Mouse (Mus musculus) myocyte (in vitro differentiated cells): ENCODE data around the gene Myo16. TPM values are rescaled to one million over a fixed set of nuclear protein-coding genes. Genes with fewer than 3 reads are reported as not detected.

ENCODE experiments used
- H3K27me3 ChIP-seq: one replicate; pipeline ENCODE4 v1.6.1; 2011; ENCODE audit not compliant: control insufficient read depth, insufficient read depth, insufficient read length
- H3K36me3 ChIP-seq: one replicate; pipeline ENCODE4 v1.6.1; 2011; ENCODE audit not compliant: control insufficient read depth, insufficient read depth
- H3K4me2 ChIP-seq: one replicate; pipeline ENCODE4 v1.6.1; 2011; ENCODE audit warnings: low read depth, control low read depth
- H3K4me3 ChIP-seq: one replicate; pipeline ENCODE4 v1.5.1; 2011; ENCODE audit warnings: mild to moderate bottlenecking, control low read depth, moderate library complexity
- H3K79me2 ChIP-seq: one replicate; pipeline ENCODE4 v1.6.1; 2011; ENCODE audit not compliant: control insufficient read depth, insufficient read depth
- H3ac ChIP-seq: one replicate; pipeline ENCODE4 v1.6.1; 2011; ENCODE audit not compliant: control insufficient read depth, insufficient read length
- CEBPB ChIP-seq: IDR thresholded peaks from 2 replicates; pipeline ENCODE4 v1.6.1; 2011; ENCODE audit warnings: mild to moderate bottlenecking, moderate library complexity; ENCODE audit not compliant: poor library complexity, insufficient read depth, severe bottlenecking
- E2F4 ChIP-seq: IDR thresholded peaks from one replicate; pipeline ENCODE4 v1.6.1; 2011; ENCODE audit warnings: mild to moderate bottlenecking, control low read depth, moderate library complexity; ENCODE audit not compliant: insufficient read depth
- MAX ChIP-seq: IDR thresholded peaks from one replicate; pipeline ENCODE4 v1.6.1; 2011; ENCODE audit warnings: low read depth, mild to moderate bottlenecking, control low read depth
- MYOD1 ChIP-seq, 3 experiments: IDR thresholded peaks; one replicate each; pipeline ENCODE4 v1.6.1; 2011; ENCODE audit warnings: control low read depth in 2 of 3, low read depth in 2 of 3, mild to moderate bottlenecking in 2 of 3, moderate library complexity in 1 of 3; ENCODE audit not compliant: insufficient read length in 2 of 3, control insufficient read depth in 1 of 3
- MYOG ChIP-seq, 3 experiments: IDR thresholded peaks; one replicate each; pipeline ENCODE4 v1.6.1; 2011; ENCODE audit warnings: control low read depth in 2 of 3, low read depth in 2 of 3, mild to moderate bottlenecking in 2 of 3; ENCODE audit not compliant: insufficient read length in 2 of 3, control insufficient read depth in 1 of 3, insufficient read depth in 1 of 3
- POLR2A ChIP-seq: IDR thresholded peaks from one replicate; pipeline ENCODE4 v1.6.1; 2011; ENCODE audit warnings: low read depth, mild to moderate bottlenecking, control low read depth, moderate library complexity; ENCODE audit not compliant: insufficient read length
- POLR2AphosphoS2 ChIP-seq: IDR thresholded peaks from one replicate; pipeline ENCODE4 v1.6.1; 2011; ENCODE audit warnings: low read depth, control low read depth; ENCODE audit not compliant: insufficient read length
- SRF ChIP-seq: IDR thresholded peaks from one replicate; pipeline ENCODE4 v1.6.1; 2011; ENCODE audit warnings: low read depth; ENCODE audit not compliant: control insufficient read depth, insufficient read length
- TCF12 ChIP-seq: IDR thresholded peaks from one replicate; pipeline ENCODE4 v1.6.1; 2011; ENCODE audit warnings: mild to moderate bottlenecking, control low read depth; ENCODE audit not compliant: poor library complexity, insufficient read depth, severe bottlenecking
- TCF3 ChIP-seq: IDR thresholded peaks from one replicate; pipeline ENCODE4 v1.6.1; 2011; ENCODE audit warnings: low read depth, control low read depth; ENCODE audit not compliant: insufficient read length
- USF1 ChIP-seq: IDR thresholded peaks from one replicate; pipeline ENCODE4 v1.6.1; 2011; ENCODE audit warnings: low read depth, mild to moderate bottlenecking, control low read depth, moderate library complexity
- polyA plus RNA-seq: library from polyadenylated mRNA; unstranded; fragments of >200 nt; fragmentation: generic; extraction: Trizol; gene quantifications from one replicate; pipeline ENCODE4 v1.2.1, GENCODE M21; 2012; ENCODE audit warnings: missing spikeins

The Myo16 gene
- polyA plus RNA-seq, 1 experiment, result 0.01 TPM

DNA sequence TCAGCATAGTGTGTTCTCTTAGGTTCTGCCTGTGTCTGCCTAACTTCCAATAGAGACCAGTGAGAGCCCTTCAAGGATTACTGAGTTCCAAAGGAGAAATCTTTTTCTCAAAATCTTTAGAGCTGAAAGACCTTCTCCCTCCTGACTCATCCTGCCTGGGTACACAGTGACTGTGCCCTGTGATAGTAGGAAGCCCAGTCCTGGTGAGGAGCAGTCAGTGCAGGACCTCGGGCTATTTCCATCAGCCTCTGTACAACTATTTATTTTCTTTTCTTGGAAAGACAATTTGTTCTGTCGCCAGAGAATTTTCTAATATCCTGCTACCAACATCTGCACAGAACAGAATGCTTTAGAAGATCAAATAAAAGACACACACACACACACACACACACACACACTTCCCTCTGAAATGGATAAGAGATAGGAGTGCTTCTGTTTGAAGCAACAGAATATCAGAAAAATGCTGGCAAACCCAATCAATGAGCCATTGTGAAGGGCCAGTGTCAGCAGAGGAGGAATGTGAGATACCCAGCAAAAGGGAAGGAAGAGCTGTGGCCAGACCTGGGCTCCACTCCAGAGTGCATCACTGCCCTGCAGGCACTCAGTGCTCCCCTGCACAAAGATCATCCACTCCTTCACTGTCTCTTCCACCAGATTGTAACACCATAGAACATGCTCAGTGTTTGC is 518.3 kb downstream of the Myo16 start:
- Histone ChIP-seq H3K4me2 (no peak overlapping the region), H3K27me3 (no peaks in the 10 kb centered on the region)

GRCm38 (mm10) chr8:10677840-10678410 is 524.2 kb downstream of the Myo16 start:
- Histone ChIP-seq H3K36me3 (no peaks in the 10 kb centered on the region), H3K4me3 (no peak overlapping the region), H3K79me2 (no peaks in the 10 kb centered on the region), H3K4me2 (no peak overlapping the region), H3K27me3 (no peaks in the 10 kb centered on the region), H3ac (no peak overlapping the region)
- no peak for TF ChIP-seq E2F4
- TF ChIP-seq POLR2AphosphoS2, result no peak
- TF ChIP-seq CEBPB, result no peak
- no peak for TF ChIP-seq TCF3
- TF ChIP-seq USF1, result no peak
- no peak for TF ChIP-seq MYOD1 (IDR thresholded peaks at IDR 0.05; ENCODE audit: control insufficient read depth in 1 of 3, insufficient read length in 2 of 3, low read depth in 2 of 3)
- no peak for TF ChIP-seq TCF12
- no peak for TF ChIP-seq SRF
- no peak for TF ChIP-seq MAX

More for the DNA sequence above, 518.3 kb downstream of the Myo16 start:
- no peak overlapping the region for H3ac ChIP-seq
- no peak for TF ChIP-seq CEBPB
- H3K4me3 ChIP-seq, result no peak overlapping the region
- H3K36me3 ChIP-seq, result no peaks in the 10 kb centered on the region
- H3K79me2 ChIP-seq, result no peaks in the 10 kb centered on the region

DNA sequence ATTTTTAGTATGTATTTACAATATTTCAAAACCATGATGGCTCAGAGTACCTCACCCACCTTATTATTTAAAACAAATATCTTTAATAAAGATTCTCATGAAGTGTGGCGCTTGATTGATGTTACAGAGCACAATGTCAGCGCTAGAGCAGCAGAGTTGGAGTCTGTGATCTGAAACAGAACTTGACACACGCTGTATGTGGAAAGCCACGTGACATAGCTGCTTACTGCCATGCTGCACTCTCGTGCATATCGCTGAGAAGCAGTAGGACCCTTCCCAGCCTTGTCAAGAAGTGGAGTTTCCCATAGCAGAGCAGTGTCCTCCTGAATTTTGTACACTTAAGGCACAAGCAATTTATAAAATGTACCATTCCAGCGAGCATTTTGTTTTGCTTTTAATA is 528.2 kb downstream of the Myo16 start:
- no peaks in the 10 kb centered on the region for H3K36me3 ChIP-seq
- TF ChIP-seq CEBPB (no peak), USF1 (no peak)
- no peak overlapping the region for H3K4me2 ChIP-seq
- no peak overlapping the region for H3K4me3 ChIP-seq
- H3K27me3 ChIP-seq, result no peaks in the 10 kb centered on the region
- no peaks in the 10 kb centered on the region for H3K79me2 ChIP-seq
- no peak overlapping the region for H3ac ChIP-seq

DNA sequence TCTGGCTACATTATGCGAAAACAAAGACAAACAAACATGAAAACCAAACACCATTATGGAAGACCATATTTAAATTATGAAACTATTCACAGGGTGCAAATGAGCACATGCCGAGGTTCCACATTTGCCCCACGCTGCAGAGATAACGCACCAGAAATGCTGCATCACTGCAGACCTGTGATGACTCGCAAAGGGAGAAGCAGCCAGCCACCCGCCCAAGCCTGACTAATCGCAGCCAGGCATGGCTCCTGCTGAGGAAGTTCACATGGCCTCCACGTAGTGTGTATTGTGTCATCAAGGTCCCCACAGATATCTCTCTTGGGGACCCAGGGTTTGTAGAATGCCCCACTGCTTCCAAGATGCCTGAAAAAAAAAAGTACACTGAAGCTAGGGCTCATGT is 529.4 kb downstream of the Myo16 start:
- H3K4me3 ChIP-seq, result no peak overlapping the region
- H3K79me2 ChIP-seq, result no peaks in the 10 kb centered on the region
- H3K36me3 ChIP-seq, result no peaks in the 10 kb centered on the region
- H3ac ChIP-seq, result no peak overlapping the region
- no peak overlapping the region for H3K4me2 ChIP-seq
- no peaks in the 10 kb centered on the region for H3K27me3 ChIP-seq
- no peak for TF ChIP-seq MYOD1 (IDR thresholded peaks at IDR 0.05; ENCODE audit: control insufficient read depth in 1 of 3, insufficient read length in 2 of 3, low read depth in 2 of 3)
- no peak for TF ChIP-seq E2F4
- no peak for TF ChIP-seq POLR2A
- TF ChIP-seq MAX, result no peak
- TF ChIP-seq CEBPB, result no peak
- TF ChIP-seq POLR2AphosphoS2, result no peak
- no peak for TF ChIP-seq SRF
- TF ChIP-seq USF1, result no peak
- TF ChIP-seq TCF12, result no peak
- TF ChIP-seq MYOG (IDR thresholded peaks at IDR 0.05; ENCODE audit: control insufficient read depth in 1 of 3, insufficient read depth in 1 of 3, insufficient read length in 2 of 3, low read depth in 2 of 3), result no peak
- no peak for TF ChIP-seq TCF3

Other genes with a start within 250 kb of the Myo16 start
- 2.0 TPM for gene Lig4, start 176.2 kb upstream of the Myo16 start, polyA plus RNA-seq
- gene Abhd13, start 176.2 kb upstream of the Myo16 start, polyA plus RNA-seq, result 6.6 TPM
- 0.11 TPM for gene Tnfsf13b, start 147.4 kb upstream of the Myo16 start, polyA plus RNA-seq